Mouse (Mus musculus) urinary bladder, postnatal 10 days (tissue): ENCODE data around the gene Rhox4g.
"Not testable (repeated sequence)": the region's sequence is repeated elsewhere in the genome, so short reads cannot be mapped to it uniquely, and the experiment has no call there.

ENCODE experiments used
- DNase-seq: peaks from one replicate; pipeline ENCODE4 v3.0.0; 2022; ENCODE audit warnings: low spot score

The Rhox4g gene

GRCm38 (mm10) chrX:37651227-37651626 is at the start of gene Rhox4g:
Gene Rhox4g, minus strand, starts transcription at chrX:37651327.
- DNase-seq = not testable (repeated sequence)

- DNase-seq = no peak
These were observed 41.1 kb upstream of the Rhox4g start for GRCm38 (mm10) chrX:37692261-37692660.

- DNase-seq = no peak
These were observed 32.0 kb upstream of the Rhox4g start for GRCm38 (mm10) chrX:37683031-37683715.

GRCm38 (mm10) chrX:37673177-37673576 is 22.1 kb upstream of the Rhox4g start, which contains the start of gene Rhox2h:
Gene Rhox2h, minus strand, starts transcription at chrX:37673277.
- not testable (repeated sequence) for DNase-seq

GRCm38 (mm10) chrX:37668664-37669063 is 17.5 kb upstream of the Rhox4g start, which contains the start of gene Rhox3h:
Gene Rhox3h, minus strand, starts transcription at chrX:37668764.
- DNase-seq = not testable (repeated sequence)

- not testable (repeated sequence) for DNase-seq
These were observed 7.8 kb downstream of the Rhox4g start, which contains the start of gene Rhox2g for GRCm38 (mm10) chrX:37643370-37643769. Gene Rhox2g, minus strand, starts transcription at chrX:37643470.

- not testable (repeated sequence) for DNase-seq
These were observed 22.6 kb downstream of the Rhox4g start, which contains the start of gene Rhox3g for GRCm38 (mm10) chrX:37628512-37628911. Gene Rhox3g, minus strand, starts transcription at chrX:37628612.

GRCm38 (mm10) chrX:37607604-37608003 is 43.5 kb downstream of the Rhox4g start, which contains the start of gene Rhox4f:
Gene Rhox4f, minus strand, starts transcription at chrX:37607704.
- DNase-seq = not testable (repeated sequence)
